Mouse (Mus musculus): ENCODE measurements around the gene Hcfc1. TPM values are rescaled to one million over a fixed set of nuclear protein-coding genes. Genes with fewer than 3 reads are reported as not detected.

The Hcfc1 gene
- polyA plus RNA-seq (2014; fragmentation: Nextera tagmentation; extraction: Ambion mirVana), result 66.5 and 74.8 TPM in 2 replicates

GRCm38 (mm10) chrX:73966248-73967176 is at the start of gene Hcfc1:
TSS of gene Hcfc1 (minus strand) at chrX:73966357.
- H3K4me2 ChIP-seq (ENCODE audit: low read length), result peak within 1 kb of the TSS; percentile 62
- no peaks in the 10 kb centered on the region for H3K9me3 ChIP-seq (ENCODE audit: control insufficient read depth, low read length)
- H3K36me3 ChIP-seq (ENCODE audit: control insufficient read depth, insufficient read depth, low read length), result no peaks in the 10 kb centered on the region; the same call in 1 of the 2 replicates
- 0 out of 2 replicates have a peak, but pooled peaks cover 7% of the 10 kb centered on the region for H3K27me3 ChIP-seq (replicated peaks; ENCODE audit: control insufficient read depth, insufficient read depth, low read length)
- peak within 1 kb of the TSS; percentile 83 for H3K9ac ChIP-seq (ENCODE audit: low read length)
- WGBS, result 9% methylated on average over 56 of the region's 58 CpGs
- 0 out of 2 replicates have a peak, but pooled peaks cover 4% of the 10 kb centered on the region for H3K4me1 ChIP-seq (replicated peaks; ENCODE audit: control insufficient read depth, insufficient read depth, low read length)
- H3K27ac ChIP-seq (ENCODE audit: low read depth), result peak within 1 kb of the TSS; percentile 97
- ATAC-seq (replicated peaks; ENCODE audit: low FRiP score, low TSS enrichment, low read depth), result peak; percentile 78
- peak; percentile 88 for DNase-seq (ENCODE audit: low spot score)
- H3K4me3 ChIP-seq (ENCODE audit: low read depth, low read length), result peak within 1 kb of the TSS; percentile 61

DNA sequence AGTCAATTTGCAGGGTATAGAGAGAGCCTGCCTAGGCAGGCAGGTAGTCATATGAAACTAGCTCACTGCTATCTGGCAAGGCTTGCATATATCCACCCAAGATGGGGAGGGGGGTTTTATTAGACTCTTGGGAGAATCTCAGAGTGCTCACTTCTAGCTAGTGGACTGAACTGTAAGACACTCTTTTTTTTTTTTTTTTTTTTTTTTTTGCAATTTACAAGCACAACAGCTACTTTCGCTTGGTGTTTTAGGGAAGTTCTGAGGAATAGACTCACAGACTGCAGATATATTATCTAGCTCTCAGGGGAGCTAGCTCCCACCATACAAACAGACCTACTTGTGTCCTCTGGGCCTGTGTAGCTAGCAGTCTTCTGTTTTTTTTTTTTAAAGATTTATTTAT is 48.4 kb upstream of the Hcfc1 start:
- Histone ChIP-seq H3K4me2 (ENCODE audit: low read length) (no peak overlapping the region), H3K9me3 (ENCODE audit: control insufficient read depth, low read length) (no peaks in the 10 kb centered on the region), H3K27me3 (replicated peaks; ENCODE audit: control insufficient read depth, insufficient read depth, low read length) (no peaks in the 10 kb centered on the region), H3K36me3 (ENCODE audit: control insufficient read depth, insufficient read depth, low read length) (0 out of 2 replicates have a peak, but pooled peaks cover 12% of the 10 kb centered on the region), H3K9ac (ENCODE audit: low read length) (no peak overlapping the region), H3K27ac (ENCODE audit: low read depth) (no peak overlapping the region), H3K4me3 (ENCODE audit: low read depth, low read length) (no peak overlapping the region), H3K4me1 (replicated peaks; ENCODE audit: control insufficient read depth, insufficient read depth, low read length) (no peaks in the 10 kb centered on the region)
- WGBS, result 100% methylated on average over 1 of the region's 1 CpGs
- DNase-seq (ENCODE audit: low spot score) (no peak), ATAC-seq (replicated peaks; ENCODE audit: low FRiP score, low TSS enrichment, low read depth) (no peak)

DNA sequence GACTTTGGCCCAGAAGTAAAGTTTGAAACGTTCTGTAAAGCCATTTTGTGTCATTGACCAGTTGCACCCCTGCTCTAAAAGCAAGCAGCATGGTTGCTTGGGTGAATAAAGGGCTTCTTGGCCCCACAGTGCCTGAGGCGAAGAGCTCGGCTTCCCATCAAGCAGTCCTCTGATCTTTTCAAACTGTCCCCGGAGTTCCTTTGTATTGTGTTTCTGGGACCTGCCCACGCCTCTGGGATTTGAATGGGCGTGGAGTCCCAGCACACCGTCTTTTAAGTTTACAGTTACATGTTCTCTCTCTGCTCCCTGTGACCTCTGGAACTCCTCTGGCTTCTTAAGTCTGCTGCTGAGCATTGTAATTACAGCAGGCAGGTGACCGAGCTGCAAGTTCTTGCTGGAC is 41.9 kb upstream of the Hcfc1 start:
- WGBS, result 47% methylated on average over 8 of the region's 8 CpGs
- ATAC-seq (replicated peaks; ENCODE audit: low FRiP score, low TSS enrichment, low read depth) (no peak), DNase-seq (ENCODE audit: low spot score) (no peak)
- Histone ChIP-seq H3K4me1 (replicated peaks; ENCODE audit: control insufficient read depth, insufficient read depth, low read length) (no peaks in the 10 kb centered on the region), H3K36me3 (ENCODE audit: control insufficient read depth, insufficient read depth, low read length) (no peaks in the 10 kb centered on the region), H3K9me3 (ENCODE audit: control insufficient read depth, low read length) (no peaks in the 10 kb centered on the region), H3K9ac (ENCODE audit: low read length) (no peak overlapping the region), H3K4me2 (ENCODE audit: low read length) (no peak overlapping the region), H3K4me3 (ENCODE audit: low read depth, low read length) (no peak overlapping the region), H3K27ac (ENCODE audit: low read depth) (no peak overlapping the region), H3K27me3 (replicated peaks; ENCODE audit: control insufficient read depth, insufficient read depth, low read length) (no peaks in the 10 kb centered on the region)

- DNase-seq (ENCODE audit: low spot score), result no peak
- Histone ChIP-seq H3K27me3 (replicated peaks; ENCODE audit: control insufficient read depth, insufficient read depth, low read length) (no peaks in the 10 kb centered on the region), H3K27ac (ENCODE audit: low read depth) (no peak overlapping the region), H3K4me1 (replicated peaks; ENCODE audit: control insufficient read depth, insufficient read depth, low read length) (no peaks in the 10 kb centered on the region), H3K4me3 (ENCODE audit: low read depth, low read length) (no peak overlapping the region), H3K4me2 (ENCODE audit: low read length) (no peak overlapping the region), H3K9ac (ENCODE audit: low read length) (no peak overlapping the region), H3K9me3 (ENCODE audit: control insufficient read depth, low read length) (no peaks in the 10 kb centered on the region), H3K36me3 (ENCODE audit: control insufficient read depth, insufficient read depth, low read length) (no peaks in the 10 kb centered on the region)
- ATAC-seq (replicated peaks; ENCODE audit: low FRiP score, low TSS enrichment, low read depth), result no peak
- WGBS, result 87% methylated on average over 21 of the region's 21 CpGs
Observed at GRCm38 (mm10) chrX:74006401-74006800, 40.2 kb upstream of the Hcfc1 start.

GRCm38 (mm10) chrX:74003644-74004043 is 37.5 kb upstream of the Hcfc1 start:
- Histone ChIP-seq H3K4me3 (ENCODE audit: low read depth, low read length) (no peak overlapping the region), H3K9ac (ENCODE audit: low read length) (no peak overlapping the region), H3K9me3 (ENCODE audit: control insufficient read depth, low read length) (no peaks in the 10 kb centered on the region), H3K27me3 (replicated peaks; ENCODE audit: control insufficient read depth, insufficient read depth, low read length) (no peaks in the 10 kb centered on the region), H3K36me3 (ENCODE audit: control insufficient read depth, insufficient read depth, low read length) (no peaks in the 10 kb centered on the region), H3K4me1 (replicated peaks; ENCODE audit: control insufficient read depth, insufficient read depth, low read length) (no peaks in the 10 kb centered on the region), H3K27ac (ENCODE audit: low read depth) (no peak overlapping the region), H3K4me2 (ENCODE audit: low read length) (no peak overlapping the region)
- DNase-seq (ENCODE audit: low spot score), result no peak
- 75% methylated on average over 2 of the region's 2 CpGs for WGBS
- no peak for ATAC-seq (replicated peaks; ENCODE audit: low FRiP score, low TSS enrichment, low read depth)

- Histone ChIP-seq H3K27me3 (replicated peaks; ENCODE audit: control insufficient read depth, insufficient read depth, low read length) (no peaks in the 10 kb centered on the region), H3K36me3 (ENCODE audit: control insufficient read depth, insufficient read depth, low read length) (no peaks in the 10 kb centered on the region), H3K27ac (ENCODE audit: low read depth) (no peak overlapping the region), H3K9me3 (ENCODE audit: control insufficient read depth, low read length) (no peaks in the 10 kb centered on the region), H3K9ac (ENCODE audit: low read length) (no peak overlapping the region), H3K4me1 (replicated peaks; ENCODE audit: control insufficient read depth, insufficient read depth, low read length) (no peaks in the 10 kb centered on the region), H3K4me2 (ENCODE audit: low read length) (no peak overlapping the region), H3K4me3 (ENCODE audit: low read depth, low read length) (no peak overlapping the region)
- ATAC-seq (replicated peaks; ENCODE audit: low FRiP score, low TSS enrichment, low read depth) (no peak), DNase-seq (ENCODE audit: low spot score) (no peak)
- WGBS, result 81% methylated on average over 3 of the region's 3 CpGs
Observed at GRCm38 (mm10) chrX:74001024-74001423, 34.9 kb upstream of the Hcfc1 start.

- Histone ChIP-seq H3K4me3 (ENCODE audit: low read depth, low read length) (no peak overlapping the region), H3K36me3 (ENCODE audit: control insufficient read depth, insufficient read depth, low read length) (no peaks in the 10 kb centered on the region), H3K4me1 (replicated peaks; ENCODE audit: control insufficient read depth, insufficient read depth, low read length) (no peaks in the 10 kb centered on the region), H3K27me3 (replicated peaks; ENCODE audit: control insufficient read depth, insufficient read depth, low read length) (no peaks in the 10 kb centered on the region), H3K27ac (ENCODE audit: low read depth) (no peak overlapping the region), H3K9me3 (ENCODE audit: control insufficient read depth, low read length) (no peaks in the 10 kb centered on the region), H3K9ac (ENCODE audit: low read length) (no peak overlapping the region), H3K4me2 (ENCODE audit: low read length) (no peak overlapping the region)
- DNase-seq (ENCODE audit: low spot score) (no peak), ATAC-seq (replicated peaks; ENCODE audit: low FRiP score, low TSS enrichment, low read depth) (no peak)
- 30% methylated on average over 8 of the region's 8 CpGs for WGBS
Observed at GRCm38 (mm10) chrX:73998911-73999869, 33.0 kb upstream of the Hcfc1 start.

GRCm38 (mm10) chrX:73977783-73978182 is 11.6 kb upstream of the Hcfc1 start:
- Histone ChIP-seq H3K9ac (ENCODE audit: low read length) (no peak overlapping the region), H3K36me3 (ENCODE audit: control insufficient read depth, insufficient read depth, low read length) (no peaks in the 10 kb centered on the region), H3K4me3 (ENCODE audit: low read depth, low read length) (no peak overlapping the region), H3K27ac (ENCODE audit: low read depth) (no peak overlapping the region), H3K27me3 (replicated peaks; ENCODE audit: control insufficient read depth, insufficient read depth, low read length) (no peaks in the 10 kb centered on the region), H3K9me3 (ENCODE audit: control insufficient read depth, low read length) (no peaks in the 10 kb centered on the region), H3K4me2 (ENCODE audit: low read length) (no peak overlapping the region), H3K4me1 (replicated peaks; ENCODE audit: control insufficient read depth, insufficient read depth, low read length) (no peaks in the 10 kb centered on the region)
- WGBS, result 29% methylated on average over 1 of the region's 1 CpGs
- DNase-seq (ENCODE audit: low spot score) (no peak), ATAC-seq (replicated peaks; ENCODE audit: low FRiP score, low TSS enrichment, low read depth) (no peak)
